Mouse (Mus musculus) lung, postnatal 0 days (tissue): ENCODE results near the gene Fam120a. TPM values are rescaled to one million over a fixed set of nuclear protein-coding genes. Genes with fewer than 3 reads are reported as not detected.

Source experiments
- ATAC-seq: fragments of 200-750 bp; cut with Nextera tagmentation; 2 replicates; pipeline ENCODE4 v1.8.0; 2017; ENCODE audit warnings: moderate library complexity
- DNase-seq: peaks from one replicate; pipeline ENCODE4 v3.0.0-alpha.2; 2016; ENCODE audit warnings: low spot score
- H3K27ac ChIP-seq: fragments of 300-500 bp; sonication (generic); 2 replicates; pipeline ENCODE4 v1.5.1; 2014; ENCODE audit warnings: antibody characterized with exemption, mild to moderate bottlenecking, low read length, mixed read lengths
- H3K27me3 ChIP-seq: fragments of 300-500 bp; sonication (generic); replicated peaks from 2 replicates; pipeline ENCODE4 v1.6.1; 2014; ENCODE audit warnings: low read length, mixed read lengths; ENCODE audit not compliant: insufficient read depth
- H3K36me3 ChIP-seq: fragments of 300-500 bp; sonication (generic); 2 replicates; pipeline ENCODE4 v1.6.1; 2014; ENCODE audit warnings: low read length, mixed read lengths; ENCODE audit not compliant: insufficient read depth
- H3K4me1 ChIP-seq: fragments of 300-500 bp; sonication (generic); 2 replicates; pipeline ENCODE4 v1.6.1; 2014; ENCODE audit warnings: antibody characterized with exemption, low read depth, low read length, mixed read lengths; ENCODE audit not compliant: insufficient read depth
- H3K4me2 ChIP-seq: fragments of 300-500 bp; sonication (generic); replicated peaks from 2 replicates; pipeline ENCODE4 v1.6.1; 2014; ENCODE audit warnings: low read depth, mild to moderate bottlenecking, low read length, moderate library complexity, mixed read lengths
- H3K4me3 ChIP-seq: fragments of 300-500 bp; sonication (generic); 2 replicates; pipeline ENCODE4 v1.5.1; 2014; ENCODE audit warnings: low read depth, low read length
- H3K9ac ChIP-seq: fragments of 300-500 bp; sonication (generic); replicated peaks from 2 replicates; pipeline ENCODE4 v1.6.1; 2014; ENCODE audit warnings: low read depth, mild to moderate bottlenecking
- H3K9me3 ChIP-seq: fragments of 300-500 bp; sonication (generic); 2 replicates; pipeline ENCODE4 v1.6.1; 2016; ENCODE audit warnings: low read length, mixed read lengths
- CTCF ChIP-seq: IDR thresholded peaks from 2 replicates; pipeline ENCODE4 v1.5.1; 2016; ENCODE audit warnings: antibody characterized with exemption, mild to moderate bottlenecking
- EP300 ChIP-seq: IDR thresholded peaks from 2 replicates; pipeline ENCODE4 v1.6.1; 2016; ENCODE audit warnings: antibody characterized with exemption, mild to moderate bottlenecking, control low read depth
- WGBS: fragments of 180-500 bp; shearing (Covaris S2); extraction: QIAGEN DNeasy Blood & Tissue Kit; methylation state at CpG from one replicate; pipeline ENCODE4 v1.1.7; 2014; 5-methylcytosine and 5-hydroxymethylcytosine counted together
- polyA plus RNA-seq: library from polyadenylated mRNA; unstranded; fragments of >200 nt; fragmentation: Nextera tagmentation; extraction: Ambion mirVana; gene quantifications from 2 replicates; pipeline ENCODE4 v1.2.1, GENCODE M21; 2015

The Fam120a gene
- polyA plus RNA-seq, 1 experiment from 2014 or later: 19.4 TPM

GRCm38 (mm10) chr13:48911426-48911825 lies 56.4 kb downstream of the Fam120a start:
- 84% methylated on average over 7 of the region's 7 CpGs for WGBS
- no peak overlapping the region for H3K9ac ChIP-seq
- peaks cover 18% of the 10 kb centered on the region for H3K36me3 ChIP-seq
- no peak overlapping the region for H3K27ac ChIP-seq
- no peak for DNase-seq
- no peak overlapping the region for H3K4me3 ChIP-seq
- H3K9me3 ChIP-seq: no peaks in the 10 kb centered on the region
- no peaks in the 10 kb centered on the region for H3K4me1 ChIP-seq
- no peak for ATAC-seq
- TF ChIP-seq CTCF (no peak), EP300 (no peak)
- H3K27me3 ChIP-seq: no peaks in the 10 kb centered on the region
- H3K4me2 ChIP-seq: no peak overlapping the region

DNA sequence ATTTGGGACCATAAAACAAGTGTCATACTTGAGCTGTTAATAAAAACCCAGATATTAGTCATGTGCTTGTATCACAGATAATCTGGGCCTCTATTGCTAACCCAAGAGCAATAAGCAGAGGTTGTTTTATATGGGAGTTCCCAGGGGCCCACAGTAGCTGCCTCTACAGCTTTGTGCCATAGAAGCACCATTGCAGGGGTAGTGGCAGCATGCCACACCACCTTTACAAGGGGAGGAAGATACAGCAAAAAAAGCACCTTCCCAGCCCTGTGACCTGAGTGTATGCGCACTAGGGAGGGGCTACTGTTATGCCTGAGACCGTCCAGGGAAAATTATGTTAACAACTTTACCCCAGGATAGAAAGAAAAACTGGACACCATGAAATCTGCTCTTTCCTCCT lies 62.4 kb downstream of the Fam120a start:
- Histone ChIP-seq H3K36me3 (peaks cover 40% of the 10 kb centered on the region), H3K27me3 (no peaks in the 10 kb centered on the region), H3K9me3 (no peaks in the 10 kb centered on the region), H3K9ac (no peak overlapping the region), H3K4me3 (no peak overlapping the region), H3K27ac (no peak overlapping the region), H3K4me1 (no peaks in the 10 kb centered on the region), H3K4me2 (no peak overlapping the region)
- TF ChIP-seq EP300 (no peak), CTCF (no peak)
- WGBS: 90% methylated on average over 2 of the region's 2 CpGs
- ATAC-seq (no peak), DNase-seq (no peak)

DNA sequence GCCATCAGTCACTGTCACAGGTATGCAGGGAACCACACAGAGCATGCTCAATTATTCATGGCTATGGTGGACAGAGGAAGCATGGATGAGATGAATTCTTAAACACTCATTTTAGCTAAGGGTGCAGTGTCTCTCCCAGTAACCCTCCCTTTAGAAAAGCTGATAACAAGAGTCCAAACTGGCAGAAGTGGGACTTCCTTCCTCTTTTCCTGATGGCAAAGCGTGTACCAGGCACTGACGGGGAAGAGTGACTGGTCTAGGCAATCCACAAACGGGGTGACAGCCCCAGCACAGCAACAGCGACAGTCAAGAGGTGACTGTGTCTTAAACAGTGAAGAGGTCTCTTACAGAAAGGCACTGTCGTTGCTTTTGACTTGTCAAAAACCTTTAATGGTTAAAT lies 72.4 kb downstream of the Fam120a start:
- H3K4me1 ChIP-seq: no peaks in the 10 kb centered on the region
- no peak overlapping the region for H3K4me2 ChIP-seq
- no peak overlapping the region for H3K4me3 ChIP-seq
- H3K27me3 ChIP-seq: no peaks in the 10 kb centered on the region
- no peak for TF ChIP-seq CTCF
- no peak for TF ChIP-seq EP300
- DNase-seq (no peak), ATAC-seq (no peak)
- no peak overlapping the region for H3K9ac ChIP-seq
- no peaks in the 10 kb centered on the region for H3K9me3 ChIP-seq
- peaks cover 29% of the 10 kb centered on the region; the same call in 1 of the 2 replicates for H3K36me3 ChIP-seq
- 77% methylated on average over 5 of the region's 5 CpGs for WGBS
- H3K27ac ChIP-seq: no peak overlapping the region

GRCm38 (mm10) chr13:48890260-48890960 lies 77.4 kb downstream of the Fam120a start:
- Histone ChIP-seq H3K4me1 (no peaks in the 10 kb centered on the region), H3K27ac (no peak overlapping the region), H3K36me3 (peaks cover 37% of the 10 kb centered on the region; the same call in 1 of the 2 replicates), H3K9ac (no peak overlapping the region), H3K4me3 (no peak overlapping the region), H3K27me3 (no peaks in the 10 kb centered on the region), H3K9me3 (no peaks in the 10 kb centered on the region), H3K4me2 (no peak overlapping the region)
- ATAC-seq (peak; percentile 87), DNase-seq (peak; percentile 54)
- 63% methylated on average over 4 of the region's 4 CpGs for WGBS
- TF ChIP-seq CTCF (no peak), EP300 (no peak)

- TF ChIP-seq EP300: no peak
- peak; percentile 16; the same call in 1 of the 2 replicates for TF ChIP-seq CTCF
- H3K4me2 ChIP-seq: peak overlapping the region; percentile 64
- H3K27ac ChIP-seq: peak overlapping the region; percentile 87
- ATAC-seq: peak; percentile 100
- no peaks in the 10 kb centered on the region for H3K27me3 ChIP-seq
- H3K4me3 ChIP-seq: peak overlapping the region; percentile 31
- H3K9ac ChIP-seq: peak overlapping the region; percentile 69
- peak; percentile 99 for DNase-seq
- H3K36me3 ChIP-seq: 0 out of 2 replicates have a peak, but pooled peaks cover 5% of the 10 kb centered on the region
- 1% methylated on average over 36 of the region's 36 CpGs for WGBS
- no peaks in the 10 kb centered on the region for H3K9me3 ChIP-seq
- H3K4me1 ChIP-seq: peaks cover 7% of the 10 kb centered on the region; the same call in 1 of the 2 replicates
Measured at GRCm38 (mm10) chr13:48878534-48878933, 89.3 kb downstream of the Fam120a start.

GRCm38 (mm10) chr13:48877805-48878204 lies 90.0 kb downstream of the Fam120a start:
- H3K36me3 ChIP-seq: 0 out of 2 replicates have a peak, but pooled peaks cover 5% of the 10 kb centered on the region
- no peaks in the 10 kb centered on the region for H3K27me3 ChIP-seq
- no peak for DNase-seq
- TF ChIP-seq CTCF: no peak
- no peak for TF ChIP-seq EP300
- H3K27ac ChIP-seq: peak overlapping the region; percentile 87
- peak overlapping the region; percentile 69 for H3K9ac ChIP-seq
- H3K4me1 ChIP-seq: peaks cover 7% of the 10 kb centered on the region; the same call in 1 of the 2 replicates
- H3K4me3 ChIP-seq: 0 out of 2 replicates have a peak overlapping the region, but pooled peaks have one; percentile 31
- ATAC-seq: no peak
- H3K9me3 ChIP-seq: no peaks in the 10 kb centered on the region
- peak overlapping the region; percentile 64; the same call in 1 of the 2 replicates for H3K4me2 ChIP-seq
